Mouse (Mus musculus): ENCODE results near the gene D17H6S53E. TPM values are rescaled to one million over a fixed set of nuclear protein-coding genes. Genes with fewer than 3 reads are reported as not detected.

D17H6S53E gene
- 10 to 100 TPM; 25.6 to 29.3 TPM for total RNA-seq (2021)

DNA sequence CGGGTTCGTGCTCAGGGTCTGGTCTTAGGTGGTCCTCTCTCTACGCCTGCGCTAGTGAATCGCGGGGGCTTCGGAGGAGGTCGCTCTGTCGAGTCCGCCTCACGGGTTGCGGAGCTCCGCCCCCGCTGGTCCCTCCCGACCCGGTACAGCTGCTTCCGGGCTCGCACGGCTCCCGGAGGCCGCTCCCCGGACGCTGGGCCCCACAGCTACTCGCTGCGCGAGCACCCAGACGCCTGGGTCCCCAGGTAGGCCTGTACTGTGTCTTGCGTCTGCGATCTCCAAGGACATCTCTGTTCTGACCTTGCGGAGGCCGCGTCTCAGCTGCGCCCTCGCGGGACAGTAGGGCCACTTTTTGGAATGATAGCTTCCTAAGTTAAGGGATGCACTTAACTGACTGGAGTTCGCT lies at the start of gene D17H6S53E:
Gene D17H6S53E, plus strand, starts transcription at position 168 of the 406 bp plus-strand sequence.
- peak; percentile 73 to 78 for DNase-seq

GRCm38 (mm10) chr17:35076507-35077176 lies 49.5 kb upstream of the D17H6S53E start, which contains the start of gene Ly6g6e:
Gene Ly6g6e, plus strand, starts transcription at chr17:35076902.
- DNase-seq: no peak

GRCm38 (mm10) chr17:35077285-35077684 lies 48.9 kb upstream of the D17H6S53E start:
- no peak for DNase-seq

- DNase-seq: no peak
Measured at GRCm38 (mm10) chr17:35077786-35078233, 48.4 kb upstream of the D17H6S53E start, which contains the start of gene Ly6g6d. Gene Ly6g6d, minus strand, starts transcription at chr17:35078065.

- no peak for DNase-seq
Measured at GRCm38 (mm10) chr17:35079778-35080177, 46.4 kb upstream of the D17H6S53E start.

DNA sequence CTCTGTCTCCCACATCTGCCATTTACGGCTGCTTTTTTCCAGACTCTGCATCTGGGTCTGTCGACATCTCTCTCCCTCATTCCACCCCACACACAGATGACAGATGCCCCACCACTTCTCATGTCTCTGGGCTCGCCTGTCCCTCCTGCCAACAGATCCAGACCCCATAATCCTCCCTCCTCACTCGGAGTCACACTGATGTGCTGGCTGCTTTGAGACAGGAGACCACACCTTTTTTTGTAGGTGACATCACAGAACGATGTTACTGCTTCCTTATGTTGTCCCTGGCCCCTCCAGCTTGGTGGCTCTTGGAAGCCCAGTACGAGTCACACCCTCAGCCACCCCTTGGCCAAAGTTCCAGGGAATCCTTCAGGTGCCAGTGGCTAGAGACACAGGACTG lies 45.9 kb upstream of the D17H6S53E start:
- no peak for DNase-seq

- no peak for DNase-seq
Measured at GRCm38 (mm10) chr17:35080710-35081109, 45.5 kb upstream of the D17H6S53E start.

DNA sequence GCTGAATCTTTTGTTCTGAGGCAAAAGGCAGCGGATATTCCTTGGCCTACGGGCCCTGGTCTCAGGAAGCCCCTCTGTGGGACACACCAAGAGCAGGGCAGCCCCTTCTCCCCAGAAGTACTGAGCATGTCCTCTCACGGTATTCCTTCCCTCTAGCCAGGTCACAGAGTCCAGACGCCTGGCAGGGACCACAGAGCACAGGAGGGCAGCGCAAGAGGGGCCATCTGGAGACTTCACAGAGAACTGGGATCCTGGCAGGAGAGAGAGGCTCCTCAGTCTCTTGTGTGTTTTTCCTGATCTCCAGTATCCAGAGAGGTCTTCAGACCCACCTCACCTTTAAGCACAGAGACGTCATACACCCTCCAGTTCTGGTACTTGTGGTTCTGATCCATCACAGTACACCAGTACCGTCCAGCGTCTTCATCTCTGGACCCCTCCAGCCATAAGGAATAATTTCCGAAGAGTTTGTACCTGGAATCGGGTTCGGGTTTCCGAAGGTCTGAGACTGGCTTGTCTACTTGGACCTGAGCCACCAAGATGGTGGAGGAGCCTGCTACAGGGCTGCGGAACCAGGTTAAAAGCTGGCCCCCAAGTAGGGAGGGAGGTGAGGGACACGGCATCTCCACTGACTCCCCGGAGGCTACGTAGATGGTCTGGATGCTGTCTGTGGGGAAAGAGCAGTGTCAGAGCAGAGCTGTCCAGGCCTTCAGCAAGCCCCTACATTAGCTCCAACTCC lies 43.2 kb upstream of the D17H6S53E start:
- no peak for DNase-seq

DNA sequence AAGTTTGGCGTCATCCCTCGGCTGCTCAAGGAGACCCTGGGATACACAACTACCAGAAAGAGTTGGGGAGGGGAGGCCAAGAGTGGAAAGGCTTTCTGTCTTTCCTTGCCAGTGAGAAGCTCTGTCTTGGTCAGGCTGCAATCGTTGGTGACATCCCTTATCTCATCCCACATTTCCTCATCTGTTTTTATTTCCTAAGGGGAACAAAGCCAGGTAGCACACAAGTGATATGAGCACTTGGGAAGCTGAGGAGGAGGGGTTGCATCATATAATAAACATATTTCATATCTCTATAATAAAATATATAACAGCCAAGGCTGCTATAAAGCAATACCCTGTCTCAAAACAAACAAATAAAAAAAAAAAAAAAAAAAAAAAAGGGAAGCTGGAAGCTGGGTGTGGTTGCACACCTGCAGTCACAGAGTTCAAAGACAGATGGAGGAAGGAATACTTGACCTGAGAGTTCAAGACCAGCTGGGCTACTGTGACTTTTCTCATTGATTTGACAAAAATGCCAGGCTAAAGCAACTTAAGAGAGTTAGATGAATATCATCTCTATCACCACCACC lies 42.2 kb upstream of the D17H6S53E start:
- DNase-seq: no peak

- DNase-seq: no peak
Measured at GRCm38 (mm10) chr17:35085208-35085865, 40.8 kb upstream of the D17H6S53E start, which contains the start of gene Ly6g6f. Gene Ly6g6f, minus strand, starts transcription at chr17:35085610.

DNA sequence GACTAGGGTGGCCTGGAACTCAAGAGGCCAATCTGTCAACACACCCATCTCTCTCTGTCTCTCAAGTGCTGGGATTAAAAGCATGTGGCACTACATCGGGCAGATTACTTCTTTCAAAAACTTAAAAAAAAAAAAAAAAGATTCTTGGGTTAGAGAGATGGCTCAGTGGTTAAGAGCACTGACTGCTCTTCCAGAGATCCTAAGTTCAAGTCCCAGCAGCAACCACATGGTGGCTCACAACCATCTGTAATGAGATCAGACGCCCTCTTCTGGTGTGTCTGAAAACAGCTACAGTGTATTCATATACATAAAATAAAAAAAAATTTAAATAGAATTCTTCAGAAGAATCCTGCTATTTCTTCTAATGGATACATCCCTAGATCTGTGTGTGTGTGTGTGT lies 38.0 kb upstream of the D17H6S53E start:
- DNase-seq: no peak

DNA sequence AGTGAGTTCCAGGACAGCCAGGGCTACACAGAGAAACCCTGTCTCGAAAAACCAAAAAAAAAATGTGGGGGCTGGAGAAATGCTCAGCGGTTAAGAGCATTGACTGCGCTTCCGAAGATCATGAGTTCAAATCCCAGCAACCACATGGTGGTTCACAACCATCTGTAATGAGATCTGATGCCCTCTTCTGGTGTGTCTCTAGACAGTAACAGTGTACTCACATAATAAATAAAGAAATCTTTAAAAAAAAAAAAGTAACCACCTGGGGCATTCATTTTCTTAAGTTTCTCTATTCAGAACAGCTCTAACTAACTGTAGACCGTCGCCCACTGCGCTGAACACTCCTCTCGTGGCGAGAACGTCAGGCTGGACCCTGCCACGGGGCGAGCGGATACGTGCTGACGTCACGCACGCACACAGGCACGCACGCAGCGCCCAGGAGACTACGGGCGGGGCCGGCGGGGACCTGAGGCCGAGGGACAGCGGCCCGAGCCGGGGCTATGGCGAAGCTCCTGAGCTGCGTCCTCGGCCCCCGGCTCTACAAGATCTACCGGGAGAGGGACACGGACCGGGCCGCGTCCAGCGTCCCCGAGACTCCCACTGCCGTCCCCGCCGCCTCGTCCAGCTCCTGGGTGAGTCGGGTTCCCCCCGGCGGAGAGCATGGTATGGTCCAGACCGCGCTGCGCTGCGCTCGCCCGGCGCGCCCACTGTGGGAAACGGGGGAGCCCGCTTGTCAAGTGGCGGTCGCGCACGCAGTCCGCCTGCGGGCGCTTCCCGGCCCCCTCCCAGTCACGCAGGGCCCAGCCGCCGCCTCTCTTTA lies 37.1 kb upstream of the D17H6S53E start, which contains the start of gene Abhd16a:
Gene Abhd16a, plus strand, starts transcription at position 439 of the 820 bp plus-strand sequence.
- DNase-seq: peak; percentile 94 to 95

DNA sequence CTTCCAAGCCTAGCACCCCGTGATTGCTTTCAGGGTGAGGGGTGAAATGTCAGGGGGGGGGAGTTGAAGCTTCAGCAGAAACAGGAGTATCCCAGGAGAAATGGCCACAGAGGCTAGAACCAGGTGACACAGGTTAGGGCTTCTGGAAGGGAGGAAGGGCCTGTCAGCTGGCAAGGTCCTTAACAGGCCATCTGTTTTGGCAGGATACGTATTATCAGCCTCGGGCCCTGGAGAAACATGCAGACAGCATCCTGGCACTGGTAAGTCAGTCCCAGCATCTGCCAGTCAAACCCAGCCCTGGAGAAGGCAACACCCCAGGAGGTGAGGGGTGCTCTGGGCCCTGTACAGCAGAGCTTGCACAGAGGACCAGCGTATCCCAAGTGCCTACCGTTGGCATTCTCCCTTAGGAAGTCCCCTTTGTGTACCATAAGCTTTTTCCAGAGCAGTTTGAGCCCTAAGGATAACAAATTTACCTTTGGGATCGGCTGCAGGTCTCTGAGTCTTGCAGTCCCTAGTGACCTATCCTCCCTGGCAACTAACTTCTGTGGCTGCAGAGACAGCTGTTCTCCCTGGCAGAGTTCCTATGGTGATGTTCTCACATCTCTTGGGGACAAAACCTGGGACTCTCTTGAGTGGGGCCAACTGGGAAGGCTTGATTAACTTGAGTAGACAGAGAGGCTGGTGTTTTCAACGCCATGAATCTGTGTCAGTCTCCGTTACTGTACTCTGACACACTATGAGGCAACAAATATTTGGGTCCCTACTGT lies 35.8 kb upstream of the D17H6S53E start:
- DNase-seq: no peak

GRCm38 (mm10) chr17:35092403-35093198 lies 33.6 kb upstream of the D17H6S53E start:
- DNase-seq: no peak

- DNase-seq: no peak
Measured at GRCm38 (mm10) chr17:35094475-35095365, 31.5 kb upstream of the D17H6S53E start.

DNA sequence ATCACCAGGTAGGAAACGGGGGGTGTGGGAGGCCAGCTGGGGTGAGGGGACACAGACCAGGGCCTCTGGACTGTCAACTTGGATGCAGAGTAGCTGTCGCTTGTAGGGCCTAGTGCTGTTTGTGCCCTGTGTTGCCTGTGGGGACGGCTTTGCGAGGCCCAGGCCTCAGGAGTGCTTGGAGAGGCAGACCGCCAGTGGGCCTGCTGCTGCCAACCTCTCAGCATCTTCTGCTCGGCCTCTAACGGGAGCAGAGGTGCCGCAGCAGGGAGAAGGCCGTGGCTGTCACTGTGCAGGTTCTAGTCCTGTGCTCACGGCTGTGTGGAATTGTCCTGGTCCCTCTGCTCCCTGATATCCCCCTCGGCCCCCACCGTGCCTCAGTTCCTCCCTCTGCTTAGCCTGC lies 29.6 kb upstream of the D17H6S53E start:
- DNase-seq: no peak

GRCm38 (mm10) chr17:35097164-35097655 lies 29.0 kb upstream of the D17H6S53E start:
- DNase-seq: no peak

DNA sequence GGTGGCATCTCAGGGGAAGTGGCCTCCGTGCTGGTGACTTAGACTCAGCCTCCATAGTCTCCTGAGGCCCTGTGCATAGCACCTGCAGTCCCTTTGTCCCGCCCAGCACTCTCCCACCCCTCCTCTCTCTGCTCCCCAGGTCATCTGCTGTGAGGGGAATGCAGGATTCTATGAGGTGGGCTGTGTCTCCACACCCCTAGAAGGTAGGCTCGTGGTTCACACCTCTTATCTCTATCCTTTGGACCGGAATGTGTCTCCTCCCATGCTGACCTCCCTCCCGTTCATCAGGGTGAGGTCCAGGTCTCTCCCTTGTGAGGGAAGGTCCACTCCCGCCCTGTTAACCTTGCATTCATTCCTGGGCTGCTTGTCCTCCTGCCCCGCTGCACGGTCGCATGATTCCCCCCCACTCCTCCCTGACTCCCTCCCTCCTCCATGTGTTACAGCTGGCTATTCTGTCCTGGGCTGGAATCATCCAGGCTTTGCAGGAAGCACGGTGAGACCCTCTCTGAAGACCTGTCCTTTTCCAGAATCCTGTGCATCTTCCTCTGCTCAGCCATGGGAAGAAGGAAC lies 25.9 kb upstream of the D17H6S53E start:
- no peak for DNase-seq
